Mouse (Mus musculus): Measurements from ENCODE around the gene Olfr1427. TPM values are rescaled to one million over a fixed set of nuclear protein-coding genes. Genes with fewer than 3 reads are reported as not detected.
"Not testable (repeated sequence)": the region's sequence is repeated elsewhere in the genome, so short reads cannot be mapped to it uniquely, and the experiment has no call there.

The Olfr1427 gene
- not detected for total RNA-seq (2021)
- long read RNA-seq, experiment 1 = 0 reads
- long read RNA-seq, experiment 2 = 0 reads

GRCm38 (mm10) chr19:12103234-12103633, at the start of gene Olfr1427:
TSS of gene Olfr1427 (minus strand) at chr19:12103334.
- DNase-seq = no peak

- no peak for DNase-seq
Observed at GRCm38 (mm10) chr19:12145452-12145851, 42.3 kb upstream of the Olfr1427 start.

DNA sequence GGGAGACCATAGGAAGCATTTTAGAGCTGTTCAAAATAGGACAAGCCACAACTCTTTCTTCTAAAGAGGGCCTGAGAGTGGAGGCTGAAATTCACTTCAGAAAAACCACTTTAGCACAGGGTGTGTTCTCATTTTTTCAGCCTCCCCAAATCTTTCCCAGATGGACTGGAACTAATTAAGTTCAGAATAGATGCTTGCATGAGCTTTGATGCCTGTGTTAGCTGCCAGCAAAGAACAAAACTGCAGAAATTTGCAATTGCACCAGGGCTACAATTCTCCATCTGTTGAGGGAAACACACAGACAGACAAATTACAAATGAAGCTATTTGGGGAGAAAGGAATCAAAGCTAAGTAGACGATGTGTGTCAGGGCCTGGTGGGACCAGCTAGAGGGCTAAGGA, 40.2 kb upstream of the Olfr1427 start:
- no peak for DNase-seq

DNA sequence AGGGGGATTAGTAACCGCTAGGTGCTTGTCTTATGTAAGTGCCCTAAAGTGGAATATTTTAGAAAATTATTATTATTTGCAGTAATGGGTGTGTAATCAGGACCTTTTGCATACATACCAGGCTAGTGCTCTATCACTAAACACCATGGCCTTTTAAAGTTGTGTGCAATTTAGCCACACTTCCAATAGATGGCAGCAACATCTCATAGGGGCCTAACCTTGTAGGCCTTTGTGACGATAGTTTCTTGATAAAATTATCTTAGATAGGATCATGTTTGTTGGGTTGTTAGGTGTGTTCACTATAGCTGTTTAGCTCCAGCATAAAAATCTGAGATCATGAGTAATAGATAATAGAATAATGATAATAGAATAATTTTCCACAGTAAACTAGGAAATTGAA, 31.2 kb upstream of the Olfr1427 start:
- peak in 1 of 2 experiments; percentile 27 for DNase-seq

- no peak for DNase-seq
Observed at GRCm38 (mm10) chr19:12123103-12123502, 20.0 kb upstream of the Olfr1427 start, which contains the start of gene Olfr76. TSS of gene Olfr76 (minus strand) at chr19:12123203.

- no peak for DNase-seq
Observed at GRCm38 (mm10) chr19:12116464-12116863, 13.3 kb upstream of the Olfr1427 start.

DNA sequence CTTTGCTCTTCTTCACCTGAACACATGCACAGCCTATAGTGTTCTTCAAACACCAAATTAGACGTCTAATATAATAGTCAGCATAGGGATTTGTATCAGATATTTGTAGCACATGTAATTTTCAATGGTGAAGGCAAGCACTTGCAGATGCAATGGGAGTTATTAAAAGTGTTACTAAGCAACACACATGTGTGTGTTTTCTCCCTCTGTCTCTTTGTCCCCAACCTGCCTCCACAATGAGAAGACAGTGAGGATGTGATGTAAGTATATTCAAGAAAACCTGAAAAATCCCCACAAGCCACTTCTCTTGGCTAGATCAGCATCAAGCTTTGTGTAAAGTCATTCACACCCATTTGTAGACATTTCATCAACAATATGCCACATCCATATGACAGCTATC, 12.7 kb upstream of the Olfr1427 start, which contains the start of gene Olfr1428:
Gene Olfr1428, minus strand, starts transcription at position 101 of the 400 bp plus-strand sequence.
- no peak for DNase-seq

DNA sequence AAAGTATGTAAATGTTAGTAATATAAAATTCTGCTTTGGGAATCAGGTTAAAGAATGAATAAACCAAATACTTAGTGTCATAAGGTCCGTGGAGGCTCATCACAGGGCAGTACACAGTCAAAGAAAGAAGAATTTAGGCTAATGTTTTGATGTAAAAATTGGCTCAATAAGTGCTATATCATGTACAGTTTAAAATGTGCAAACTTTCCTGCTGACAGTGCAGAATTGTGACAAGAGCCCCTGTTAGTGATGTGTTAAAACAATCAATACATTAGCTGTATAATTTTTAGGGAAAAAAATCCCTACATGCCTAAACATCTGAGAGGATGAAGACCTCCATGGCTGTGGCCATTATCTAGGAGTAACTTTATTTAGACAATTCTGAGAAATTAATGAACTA, 10.7 kb upstream of the Olfr1427 start:
- no peak for DNase-seq

- DNase-seq = no peak
Observed at GRCm38 (mm10) chr19:12104541-12104940, 1.4 kb upstream of the Olfr1427 start.

DNA sequence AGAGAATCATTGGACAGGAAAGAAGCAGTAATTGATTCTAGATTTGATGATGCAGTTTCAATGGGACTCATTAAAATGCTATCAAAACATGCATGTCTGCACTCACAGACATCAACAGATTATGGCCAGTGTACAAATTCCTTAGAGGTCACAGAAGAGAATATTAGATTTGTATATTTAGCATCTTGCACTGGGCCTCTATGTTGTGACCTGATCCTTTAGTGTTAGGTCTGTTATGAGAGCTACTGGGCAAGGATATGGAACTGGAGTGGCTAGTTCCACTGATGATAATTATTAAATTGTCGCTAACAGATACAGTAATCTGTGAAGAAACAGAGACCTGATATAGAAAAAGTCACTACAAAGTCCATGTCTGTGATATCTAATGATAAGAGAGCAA, 11.2 kb downstream of the Olfr1427 start, which contains the start of gene Olfr1426:
Gene Olfr1426, minus strand, starts transcription at position 101 of the 400 bp plus-strand sequence.
- no peak for DNase-seq

- DNase-seq = not testable (repeated sequence)
Observed at GRCm38 (mm10) chr19:12077631-12078030, 25.5 kb downstream of the Olfr1427 start, which contains the start of gene Olfr1425. TSS of gene Olfr1425 (minus strand) at chr19:12077731.

GRCm38 (mm10) chr19:12069546-12069945, 33.6 kb downstream of the Olfr1427 start:
- not testable (repeated sequence) for DNase-seq

DNA sequence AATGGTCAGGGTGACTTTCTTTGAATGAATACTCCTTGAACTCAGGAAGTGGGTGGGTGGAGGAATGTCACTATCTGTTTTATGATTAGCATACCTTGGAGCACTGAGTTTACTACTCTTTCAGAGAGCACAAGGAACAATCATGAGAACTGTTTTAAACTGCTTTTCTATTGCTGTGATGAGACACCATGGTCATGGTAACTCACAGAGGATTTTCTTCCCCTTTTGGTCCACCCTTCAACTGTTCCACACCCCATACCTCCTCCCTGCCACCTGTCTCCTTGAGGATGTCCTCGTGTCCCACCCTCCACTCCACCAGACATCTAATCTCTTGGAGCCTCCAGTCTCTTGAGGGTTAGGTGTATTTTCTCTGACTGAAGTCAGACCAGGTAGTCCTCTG, 35.3 kb downstream of the Olfr1427 start:
- not testable (repeated sequence) for DNase-seq

DNA sequence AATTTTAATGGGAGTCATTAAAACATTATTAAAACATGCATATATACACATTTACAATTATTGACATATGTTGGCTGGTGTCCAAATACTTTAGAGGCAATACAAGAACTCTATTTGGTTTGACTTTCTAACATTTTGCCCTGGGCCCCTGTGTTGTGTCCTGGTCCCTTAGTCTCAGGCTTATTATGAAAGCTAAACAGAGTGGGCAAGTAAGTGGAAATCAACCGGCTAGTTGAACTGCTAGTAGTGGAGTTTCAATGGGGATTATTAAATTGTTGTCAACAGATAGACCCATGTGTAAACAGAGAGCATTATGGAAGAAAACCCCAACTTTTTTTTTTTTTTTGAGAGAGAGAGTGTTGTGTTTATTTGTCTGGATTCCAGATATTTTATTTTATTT, 40.6 kb downstream of the Olfr1427 start, which contains the start of gene Olfr1424:
Gene Olfr1424, minus strand, starts transcription at position 101 of the 400 bp plus-strand sequence.
- DNase-seq = not testable (repeated sequence)

Other genes with a start within 250 kb of the Olfr1427 start
- gene Olfr1418, start 242.3 kb downstream of the Olfr1427 start, total RNA-seq (2021) = not detected
- not detected for gene Olfr1419, start 228.2 kb downstream of the Olfr1427 start, total RNA-seq (2021)
- not detected for gene Olfr1420, start 216.8 kb downstream of the Olfr1427 start, total RNA-seq (2021)
- gene Patl1, start 190.9 kb downstream of the Olfr1427 start, total RNA-seq (2021) = 10 to 100 TPM; 25.0 to 28.2 TPM
- 100 to 1,000 TPM in 1 of 2 experiments, 10 to 100 TPM in 1; 81.5 to 117 TPM for gene Osbp, start 137.4 kb downstream of the Olfr1427 start, total RNA-seq (2021)
- not detected for gene Olfr1423, start 62.0 kb downstream of the Olfr1427 start, total RNA-seq (2021)
- not detected for gene Olfr1424, start 40.7 kb downstream of the Olfr1427 start, total RNA-seq (2021)
- not detected for gene Olfr1425, start 25.6 kb downstream of the Olfr1427 start, total RNA-seq (2021)
- gene Olfr1426, start 11.3 kb downstream of the Olfr1427 start, total RNA-seq (2021) = not detected
- gene Olfr1428, start 12.6 kb upstream of the Olfr1427 start, total RNA-seq (2021) = not detected
- not detected for gene Olfr76, start 19.9 kb upstream of the Olfr1427 start, total RNA-seq (2021)
- not detected for gene Olfr1555-ps1, start 66.8 kb upstream of the Olfr1427 start, total RNA-seq (2021)
- not detected for gene Olfr1431, start 97.3 kb upstream of the Olfr1427 start, total RNA-seq (2021)
- gene Olfr1432, start 129.3 kb upstream of the Olfr1427 start, total RNA-seq (2021) = not detected
- gene Olfr262, start 138.3 kb upstream of the Olfr1427 start, total RNA-seq (2021) = not detected
- not detected for gene Olfr235, start 157.7 kb upstream of the Olfr1427 start, total RNA-seq (2021)
- gene Olfr1434, start 176.5 kb upstream of the Olfr1427 start, total RNA-seq (2021) = not detected
- not detected for gene Olfr1436, start 195.8 kb upstream of the Olfr1427 start, total RNA-seq (2021)
- not detected for gene Olfr1437, start 221.8 kb upstream of the Olfr1427 start, total RNA-seq (2021)
- gene Olfr1438-ps1, start 232.6 kb upstream of the Olfr1427 start, total RNA-seq (2021) = not detected